Mouse (Mus musculus): ENCODE results near the gene Nfia. TPM values are rescaled to one million over a fixed set of nuclear protein-coding genes. Genes with fewer than 3 reads are reported as not detected.
A peak's percentile ranks its signal among the peaks of the same experiment; 100 is the strongest.

Gene Nfia
- polyA plus RNA-seq, 1 experiment from 2014 or later, result 59.9 TPM

DNA sequence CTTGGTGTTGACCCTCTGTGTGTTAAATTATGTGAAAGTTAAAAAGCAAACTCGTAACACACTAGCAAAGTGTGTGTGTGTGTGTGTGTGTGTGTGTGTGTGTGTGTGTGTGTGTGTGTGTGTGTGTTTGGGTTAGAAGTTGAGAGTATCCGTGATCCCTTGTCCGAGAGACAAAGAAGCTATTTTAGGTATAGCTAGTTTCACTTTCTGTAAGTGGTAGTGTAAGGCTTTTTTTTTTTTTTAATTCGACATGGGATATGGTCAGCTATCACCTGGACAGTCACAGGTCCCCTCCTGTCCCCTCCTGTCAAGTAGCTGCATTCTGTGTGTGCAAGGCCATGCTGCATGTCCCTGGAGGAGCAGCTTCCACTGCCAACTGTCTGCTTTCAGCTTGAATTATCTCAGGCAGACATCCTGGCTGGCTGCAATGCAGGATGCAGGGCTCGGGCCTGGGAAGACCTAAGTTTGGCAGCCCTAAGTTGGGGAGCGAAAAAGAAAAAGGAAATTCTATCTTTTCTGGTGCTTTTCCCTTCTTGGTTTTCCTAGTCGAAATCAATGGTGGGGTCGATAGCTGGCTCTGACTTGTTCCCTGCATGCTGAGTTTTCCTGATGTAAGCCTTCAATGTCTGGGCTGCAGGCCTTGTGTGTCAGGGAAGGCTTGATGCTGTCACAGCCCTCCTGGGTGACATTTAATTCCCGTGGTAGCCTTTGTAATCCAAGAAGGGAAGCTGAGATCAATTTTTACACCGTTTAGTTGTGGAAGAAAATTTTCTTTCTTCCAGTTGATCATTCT lies 147.9 kb downstream of the Nfia start:
- Histone ChIP-seq H3K4me3 (no peak overlapping the region), H3K9ac (no peak overlapping the region), H3K9me3 (no peaks in the 10 kb centered on the region), H3K27me3 (no peaks in the 10 kb centered on the region), H3K4me1 (peaks cover 42% of the 10 kb centered on the region), H3K36me3 (no peaks in the 10 kb centered on the region), H3K4me2 (peak overlapping the region; percentile 24), H3K27ac (peak overlapping the region; percentile 55; the same call in 1 of the 2 replicates)
- no peak for ATAC-seq (ENCODE audit: insufficient number of reproducible peaks, insufficient read depth, low FRiP score, low TSS enrichment, low read depth)
- WGBS, result 46% methylated on average over 10 of the region's 10 CpGs

DNA sequence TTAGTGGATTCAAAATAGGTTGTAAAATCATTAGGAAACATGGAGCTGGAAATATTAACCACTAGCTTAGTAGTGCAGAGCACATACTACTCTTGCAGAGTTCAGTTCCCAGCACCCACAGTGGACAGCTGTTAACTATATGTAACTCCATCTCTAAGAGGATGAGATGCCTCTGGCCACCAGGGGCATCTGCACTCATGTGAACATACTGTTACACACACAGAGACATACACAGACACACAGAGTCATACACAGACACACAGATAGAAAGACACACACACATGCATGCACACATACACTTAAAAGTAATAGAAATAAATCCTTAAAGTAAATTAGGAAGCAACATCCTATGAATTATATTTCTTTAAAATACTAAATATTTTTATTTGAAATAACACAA lies 149.1 kb downstream of the Nfia start:
- ATAC-seq (ENCODE audit: insufficient number of reproducible peaks, insufficient read depth, low FRiP score, low TSS enrichment, low read depth), result no peak

DNA sequence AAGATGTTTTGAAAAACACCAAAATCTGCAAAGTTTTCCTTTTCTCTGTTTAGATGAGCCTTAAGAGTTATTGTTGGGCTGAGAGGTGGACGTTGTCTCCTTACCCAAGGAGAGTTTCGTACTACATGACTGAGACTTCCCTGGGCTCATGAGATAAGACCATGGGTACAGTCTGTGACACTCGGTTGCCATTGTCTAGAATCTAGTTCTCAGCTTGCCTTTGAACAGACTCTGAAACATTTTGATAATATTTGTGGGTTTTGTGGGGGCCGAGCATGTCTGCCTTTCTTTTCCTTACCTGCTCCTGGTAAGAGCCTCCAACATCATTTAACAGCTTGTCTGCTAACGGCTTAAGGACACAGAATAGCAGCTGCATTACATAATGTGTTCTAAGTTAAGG lies 150.7 kb downstream of the Nfia start:
- H3K4me1 ChIP-seq, result peaks cover 52% of the 10 kb centered on the region
- no peak overlapping the region for H3K27ac ChIP-seq
- no peak overlapping the region for H3K9ac ChIP-seq
- H3K9me3 ChIP-seq, result no peaks in the 10 kb centered on the region
- no peaks in the 10 kb centered on the region for H3K27me3 ChIP-seq
- ATAC-seq (ENCODE audit: insufficient number of reproducible peaks, insufficient read depth, low FRiP score, low TSS enrichment, low read depth), result no peak
- H3K36me3 ChIP-seq, result no peaks in the 10 kb centered on the region
- H3K4me3 ChIP-seq, result no peak overlapping the region
- H3K4me2 ChIP-seq, result no peak overlapping the region
- WGBS, result 85% methylated on average over 5 of the region's 5 CpGs

More for the DNA sequence above, 149.1 kb downstream of the Nfia start:
- Histone ChIP-seq H3K9me3 (no peaks in the 10 kb centered on the region), H3K9ac (no peak overlapping the region), H3K27me3 (no peaks in the 10 kb centered on the region), H3K27ac (no peak overlapping the region), H3K4me2 (no peak overlapping the region), H3K4me3 (no peak overlapping the region), H3K36me3 (no peaks in the 10 kb centered on the region), H3K4me1 (peaks cover 50% of the 10 kb centered on the region)

DNA sequence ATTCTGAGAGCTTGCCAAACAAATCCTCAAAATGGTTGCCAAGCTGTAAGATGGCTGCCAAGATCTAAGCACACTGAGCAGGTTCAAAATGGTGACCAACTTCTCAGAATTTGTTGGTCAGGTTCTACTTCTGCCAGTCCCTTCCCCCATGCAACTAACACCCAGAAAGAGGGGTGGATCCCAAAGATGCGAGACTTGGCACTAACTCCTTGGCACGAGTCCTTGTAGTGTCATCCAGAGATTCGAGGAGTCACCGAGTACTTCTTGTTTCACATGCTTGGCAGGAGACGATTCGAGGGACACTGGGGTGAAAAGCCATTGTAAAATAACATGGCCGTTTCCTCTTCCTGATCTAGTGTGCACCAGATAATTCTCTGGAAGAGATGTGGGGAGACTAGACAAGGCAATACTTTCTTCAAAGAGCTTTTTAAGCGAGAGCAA lies 151.4 kb downstream of the Nfia start:
- ATAC-seq (ENCODE audit: insufficient number of reproducible peaks, insufficient read depth, low FRiP score, low TSS enrichment, low read depth), result no peak
- 75% methylated on average over 8 of the region's 8 CpGs for WGBS
- no peak overlapping the region for H3K4me2 ChIP-seq
- no peak overlapping the region for H3K27ac ChIP-seq
- H3K27me3 ChIP-seq, result no peaks in the 10 kb centered on the region
- H3K4me3 ChIP-seq, result no peak overlapping the region
- H3K9ac ChIP-seq, result no peak overlapping the region
- H3K9me3 ChIP-seq, result no peaks in the 10 kb centered on the region
- H3K36me3 ChIP-seq, result no peaks in the 10 kb centered on the region
- H3K4me1 ChIP-seq, result peaks cover 47% of the 10 kb centered on the region

DNA sequence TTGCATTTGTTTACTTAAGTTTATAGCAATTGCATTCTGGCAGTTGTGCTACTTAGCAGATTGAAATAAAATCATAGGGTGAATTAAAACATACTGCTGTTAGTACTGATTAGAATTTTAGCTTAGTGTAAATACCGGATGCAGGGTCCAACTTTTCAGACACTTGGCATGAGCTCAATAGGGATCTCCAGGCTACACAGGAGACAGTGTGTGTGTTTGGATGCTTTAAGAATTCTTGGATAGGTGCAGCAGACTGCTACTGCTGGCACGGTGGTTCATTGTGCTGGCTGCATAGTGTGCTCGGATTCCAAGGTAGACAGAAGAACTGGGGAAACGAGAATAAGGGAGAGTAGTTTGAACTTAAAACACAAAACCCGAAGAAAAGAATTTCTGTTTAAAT lies 151.9 kb downstream of the Nfia start:
- no peak overlapping the region for H3K4me2 ChIP-seq
- H3K4me1 ChIP-seq, result peaks cover 45% of the 10 kb centered on the region
- H3K27me3 ChIP-seq, result no peaks in the 10 kb centered on the region
- WGBS, result 58% methylated on average over 5 of the region's 5 CpGs
- no peaks in the 10 kb centered on the region for H3K36me3 ChIP-seq
- H3K4me3 ChIP-seq, result no peak overlapping the region
- no peaks in the 10 kb centered on the region for H3K9me3 ChIP-seq
- no peak overlapping the region for H3K9ac ChIP-seq
- ATAC-seq (ENCODE audit: insufficient number of reproducible peaks, insufficient read depth, low FRiP score, low TSS enrichment, low read depth), result no peak
- H3K27ac ChIP-seq, result no peak overlapping the region

DNA sequence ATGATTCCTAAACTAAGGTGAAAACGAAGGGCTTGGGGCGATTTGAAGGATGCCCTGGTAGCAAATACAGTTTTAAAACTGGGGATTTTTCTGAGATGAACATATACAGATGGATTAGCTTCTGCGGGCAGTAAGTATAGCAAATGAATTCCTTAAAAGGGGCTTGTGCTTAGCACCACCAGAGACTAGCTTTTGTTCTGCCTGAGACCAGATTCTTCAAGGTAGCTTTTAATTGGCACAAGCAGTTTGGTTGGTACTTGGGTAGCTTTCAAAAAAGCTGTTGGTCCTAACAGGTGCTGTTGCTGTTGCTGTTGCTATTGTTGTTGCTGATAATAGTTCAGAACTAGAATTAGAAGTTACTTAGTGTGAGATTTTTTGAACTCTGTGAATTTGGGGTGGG lies 152.3 kb downstream of the Nfia start:
- 70% methylated on average over 3 of the region's 3 CpGs for WGBS
- no peak overlapping the region for H3K4me3 ChIP-seq
- H3K9ac ChIP-seq, result no peak overlapping the region
- H3K36me3 ChIP-seq, result no peaks in the 10 kb centered on the region
- no peaks in the 10 kb centered on the region for H3K9me3 ChIP-seq
- H3K27ac ChIP-seq, result no peak overlapping the region
- no peaks in the 10 kb centered on the region for H3K27me3 ChIP-seq
- no peak overlapping the region for H3K4me2 ChIP-seq
- no peak for ATAC-seq (ENCODE audit: insufficient number of reproducible peaks, insufficient read depth, low FRiP score, low TSS enrichment, low read depth)
- peaks cover 45% of the 10 kb centered on the region for H3K4me1 ChIP-seq

DNA sequence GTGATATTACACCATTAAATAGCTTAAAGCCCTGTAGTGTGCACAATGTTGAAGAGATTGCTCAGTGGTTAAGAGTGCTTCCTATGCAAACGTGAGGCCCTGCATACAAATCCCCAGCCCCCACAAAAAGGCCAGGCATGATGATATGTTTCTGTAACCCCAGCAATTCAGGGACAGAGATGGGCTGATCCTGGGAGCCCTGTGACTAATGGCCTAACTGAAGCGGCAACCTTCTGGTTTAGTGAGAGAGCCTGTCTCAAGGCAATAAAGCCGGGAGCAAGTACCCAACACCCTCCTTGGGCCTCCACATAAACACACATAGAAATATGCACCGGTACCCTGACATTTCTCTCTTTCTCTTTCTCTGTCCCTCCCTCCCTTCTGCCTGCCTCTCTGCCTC lies 153.1 kb downstream of the Nfia start:
- Histone ChIP-seq H3K4me2 (no peak overlapping the region), H3K9ac (no peak overlapping the region), H3K36me3 (no peaks in the 10 kb centered on the region), H3K27me3 (no peaks in the 10 kb centered on the region), H3K4me3 (no peak overlapping the region), H3K4me1 (peaks cover 40% of the 10 kb centered on the region), H3K9me3 (no peaks in the 10 kb centered on the region), H3K27ac (no peak overlapping the region)
- WGBS, result 66% methylated on average over 4 of the region's 4 CpGs
- no peak for ATAC-seq (ENCODE audit: insufficient number of reproducible peaks, insufficient read depth, low FRiP score, low TSS enrichment, low read depth)

DNA sequence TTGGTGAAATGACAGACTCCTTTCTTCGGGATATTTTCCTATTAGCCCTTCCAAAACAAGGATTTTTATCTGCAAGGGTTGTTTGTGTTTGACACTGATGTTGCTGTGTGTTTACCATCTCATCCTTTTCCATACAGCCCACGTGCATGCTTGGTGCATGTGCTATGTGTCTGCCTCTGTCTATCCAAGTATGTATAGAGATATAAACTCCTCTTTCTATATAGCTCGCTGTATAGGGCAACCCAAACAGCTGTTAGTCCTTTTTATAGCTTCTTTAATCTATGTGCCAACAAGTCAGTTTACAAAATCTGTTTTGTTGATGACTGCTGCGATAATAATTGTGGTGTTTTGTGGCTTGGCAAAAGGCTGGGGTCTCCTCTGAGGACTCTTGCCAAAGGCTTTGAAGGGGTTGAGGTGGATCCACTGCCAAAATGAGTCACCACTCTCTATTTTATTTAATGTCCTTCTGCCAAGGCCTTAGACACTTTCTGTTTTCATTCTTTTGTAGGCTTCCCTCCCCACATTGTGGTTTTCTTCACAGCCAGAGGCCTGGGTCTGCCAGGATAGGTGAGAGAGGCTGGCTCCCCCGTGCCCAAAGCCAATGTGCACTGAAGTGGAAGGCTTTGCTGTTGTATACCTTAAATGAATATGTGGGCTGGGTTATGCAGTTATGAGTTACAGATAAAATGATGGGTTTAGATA lies 154.2 kb downstream of the Nfia start:
- H3K4me2 ChIP-seq, result no peak overlapping the region
- H3K27me3 ChIP-seq, result no peaks in the 10 kb centered on the region
- peaks cover 40% of the 10 kb centered on the region for H3K4me1 ChIP-seq
- H3K27ac ChIP-seq, result no peak overlapping the region
- no peaks in the 10 kb centered on the region for H3K36me3 ChIP-seq
- no peak overlapping the region for H3K4me3 ChIP-seq
- H3K9ac ChIP-seq, result no peak overlapping the region
- no peak for ATAC-seq (ENCODE audit: insufficient number of reproducible peaks, insufficient read depth, low FRiP score, low TSS enrichment, low read depth)
- 62% methylated on average over 5 of the region's 5 CpGs for whole genome bisulfite sequencing
- no peaks in the 10 kb centered on the region for H3K9me3 ChIP-seq

DNA sequence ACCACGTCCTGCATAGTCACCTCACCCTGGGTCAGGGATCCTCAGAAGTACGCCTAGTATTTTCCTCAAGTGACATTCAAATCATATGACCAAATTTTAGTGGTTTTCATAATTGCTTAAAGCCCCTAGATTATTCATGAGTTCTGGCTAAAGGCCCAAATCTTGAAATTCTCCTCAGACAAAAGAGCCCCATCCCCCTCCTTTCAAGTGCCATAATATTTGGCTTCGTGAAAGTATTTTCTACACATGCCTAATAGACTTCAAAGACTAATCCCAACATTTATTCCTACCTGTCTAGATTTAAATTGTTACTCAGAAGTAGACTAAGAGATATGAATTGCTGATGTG lies 154.7 kb downstream of the Nfia start:
- WGBS, result 62% methylated on average over 3 of the region's 3 CpGs
- H3K9me3 ChIP-seq, result no peaks in the 10 kb centered on the region
- H3K9ac ChIP-seq, result no peak overlapping the region
- H3K27me3 ChIP-seq, result no peaks in the 10 kb centered on the region
- H3K4me2 ChIP-seq, result no peak overlapping the region
- H3K36me3 ChIP-seq, result no peaks in the 10 kb centered on the region
- no peak overlapping the region for H3K27ac ChIP-seq
- no peak overlapping the region for H3K4me3 ChIP-seq
- ATAC-seq (ENCODE audit: insufficient number of reproducible peaks, insufficient read depth, low FRiP score, low TSS enrichment, low read depth), result no peak
- H3K4me1 ChIP-seq, result peaks cover 43% of the 10 kb centered on the region

DNA sequence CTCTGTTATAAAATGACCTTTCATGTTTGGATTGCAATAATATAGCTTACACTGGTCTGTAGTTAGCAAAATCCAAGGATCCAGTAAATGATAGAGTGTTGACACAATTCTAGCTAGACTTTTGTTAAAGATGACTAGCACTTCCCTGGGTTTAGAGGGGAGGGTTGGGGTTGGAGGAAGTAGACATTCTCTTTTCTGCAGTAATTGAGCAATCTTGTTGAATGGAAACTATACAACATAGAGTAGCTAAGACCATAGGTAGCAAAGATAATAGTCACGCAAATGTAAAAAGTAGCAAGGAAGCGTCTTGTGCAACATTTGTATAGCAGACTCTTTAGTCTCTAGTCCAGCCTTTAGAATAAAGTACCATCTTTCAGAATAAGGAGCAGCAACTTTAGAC lies 163.8 kb downstream of the Nfia start:
- H3K9ac ChIP-seq, result no peak overlapping the region
- H3K4me1 ChIP-seq, result peaks cover 39% of the 10 kb centered on the region
- H3K27ac ChIP-seq, result no peak overlapping the region
- 85% methylated on average over 2 of the region's 2 CpGs for WGBS
- no peak overlapping the region for H3K4me3 ChIP-seq
- H3K36me3 ChIP-seq, result no peaks in the 10 kb centered on the region
- H3K27me3 ChIP-seq, result no peaks in the 10 kb centered on the region
- H3K9me3 ChIP-seq, result no peaks in the 10 kb centered on the region
- ATAC-seq (ENCODE audit: insufficient number of reproducible peaks, insufficient read depth, low FRiP score, low TSS enrichment, low read depth), result no peak
- H3K4me2 ChIP-seq, result no peak overlapping the region

DNA sequence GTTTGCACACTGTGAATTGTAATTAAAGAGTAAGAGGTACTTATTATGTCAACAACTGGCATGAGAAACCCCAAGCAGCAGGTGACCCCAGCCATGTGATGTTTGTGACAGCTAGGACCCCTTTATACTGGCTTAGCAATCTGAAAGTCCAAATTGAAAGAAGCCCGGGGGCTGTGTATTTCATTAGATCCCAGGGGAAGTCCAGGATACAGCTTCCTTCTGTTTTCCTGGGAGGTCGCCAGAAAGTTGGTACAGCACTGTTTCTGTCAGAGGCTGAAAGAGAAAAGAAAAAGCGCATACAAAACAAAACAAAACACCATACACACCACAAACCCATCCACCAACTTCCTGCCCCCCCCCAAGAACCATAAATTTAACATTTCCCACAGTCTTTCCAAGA lies 164.4 kb downstream of the Nfia start:
- H3K36me3 ChIP-seq, result no peaks in the 10 kb centered on the region
- no peak overlapping the region for H3K27ac ChIP-seq
- WGBS, result 41% methylated on average over 3 of the region's 3 CpGs
- no peak for ATAC-seq (ENCODE audit: insufficient number of reproducible peaks, insufficient read depth, low FRiP score, low TSS enrichment, low read depth)
- no peak overlapping the region for H3K9ac ChIP-seq
- no peak overlapping the region for H3K4me3 ChIP-seq
- no peak overlapping the region for H3K4me2 ChIP-seq
- no peaks in the 10 kb centered on the region for H3K9me3 ChIP-seq
- no peaks in the 10 kb centered on the region for H3K27me3 ChIP-seq
- H3K4me1 ChIP-seq, result peaks cover 45% of the 10 kb centered on the region

DNA sequence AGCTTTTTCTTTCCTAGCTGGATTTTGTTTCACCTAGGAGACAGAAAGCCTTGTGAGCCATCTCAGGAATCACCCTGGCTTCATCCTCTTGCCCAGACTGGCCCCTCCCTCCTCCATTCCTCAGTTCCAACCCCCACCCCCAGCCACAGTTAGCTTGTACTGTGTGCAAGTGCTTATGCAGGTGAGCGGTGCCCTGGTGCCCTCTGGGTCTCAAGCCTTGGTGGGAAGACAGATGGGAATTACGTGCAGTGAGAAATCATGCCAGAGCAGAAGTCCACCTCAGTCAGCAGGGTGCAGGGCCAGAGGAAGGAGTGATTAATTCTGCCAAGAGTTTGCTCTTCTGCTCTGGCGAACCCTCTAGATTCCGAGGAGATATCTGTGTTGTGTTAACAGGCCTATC lies 167.0 kb downstream of the Nfia start:
- WGBS, result 65% methylated on average over 4 of the region's 4 CpGs

More for the DNA sequence above, 167.0 kb downstream of the Nfia start:
- H3K4me1 ChIP-seq, result peaks cover 53% of the 10 kb centered on the region
- no peak for ATAC-seq (ENCODE audit: insufficient number of reproducible peaks, insufficient read depth, low FRiP score, low TSS enrichment, low read depth)
- no peak overlapping the region for H3K4me3 ChIP-seq
- H3K9me3 ChIP-seq, result no peaks in the 10 kb centered on the region
- no peaks in the 10 kb centered on the region for H3K27me3 ChIP-seq
- H3K9ac ChIP-seq, result no peak overlapping the region
- H3K4me2 ChIP-seq, result no peak overlapping the region
- H3K36me3 ChIP-seq, result no peaks in the 10 kb centered on the region
- H3K27ac ChIP-seq, result no peak overlapping the region
